Mouse (Mus musculus): ENCODE data around the gene Odf2l. TPM values are rescaled to one million over a fixed set of nuclear protein-coding genes. Genes with fewer than 3 reads are reported as not detected.

Odf2l gene
- total and polyA plus RNA-seq, 2 experiments, result 1.7 to 12.4 TPM

DNA sequence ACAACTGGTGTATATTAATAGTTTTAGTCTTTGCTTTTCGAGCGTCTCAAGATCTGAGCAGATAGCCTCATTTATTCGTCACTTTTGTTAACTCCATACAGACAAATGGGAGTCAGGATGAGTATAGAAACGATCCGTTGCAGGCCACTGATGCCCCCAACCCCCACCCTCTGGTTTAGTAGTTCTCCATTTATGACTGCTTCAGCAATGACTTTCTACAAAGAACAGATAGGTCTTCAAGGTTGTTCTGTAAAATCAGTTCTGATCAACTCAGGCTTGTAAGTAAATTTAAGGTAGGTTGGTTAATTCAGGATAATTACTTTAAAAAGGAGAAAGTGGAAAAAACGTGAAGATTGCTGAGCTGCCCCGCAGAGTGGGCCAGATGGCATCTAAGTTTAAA lies 1.0 kb downstream of the Odf2l start:
- DNase-seq (ENCODE audit: extremely low read depth, low read depth, low spot score), result no peak
- Histone ChIP-seq H3K9ac (ENCODE audit: low read depth, low read length) (no peak overlapping the region), H3K4me3 (ENCODE audit: insufficient read depth, low read depth, low read length) (no peak overlapping the region), H3K27ac (replicated peaks; ENCODE audit: insufficient read depth, low read depth, low read length) (no peak overlapping the region), H3K79me2 (ENCODE audit: control insufficient read depth, insufficient read depth, low read length) (no peaks in the 10 kb centered on the region), H3K36me3 (ENCODE audit: control insufficient read depth, insufficient read depth, low read length) (no peaks in the 10 kb centered on the region), H3K27me3 (ENCODE audit: control insufficient read depth, insufficient read depth, low read length) (no peaks in the 10 kb centered on the region), H3K4me1 (ENCODE audit: control insufficient read depth, insufficient read depth, low read length) (no peaks in the 10 kb centered on the region)
- WGBS, result 73% methylated on average over 7 of the region's 7 CpGs
- TF ChIP-seq POLR2A (IDR thresholded peaks at IDR 0.05; ENCODE audit: extremely low read depth, insufficient read depth, low read length) (no peak), CTCF (IDR thresholded peaks at IDR 0.05; ENCODE audit: low read depth, low read length) (no peak)

DNA sequence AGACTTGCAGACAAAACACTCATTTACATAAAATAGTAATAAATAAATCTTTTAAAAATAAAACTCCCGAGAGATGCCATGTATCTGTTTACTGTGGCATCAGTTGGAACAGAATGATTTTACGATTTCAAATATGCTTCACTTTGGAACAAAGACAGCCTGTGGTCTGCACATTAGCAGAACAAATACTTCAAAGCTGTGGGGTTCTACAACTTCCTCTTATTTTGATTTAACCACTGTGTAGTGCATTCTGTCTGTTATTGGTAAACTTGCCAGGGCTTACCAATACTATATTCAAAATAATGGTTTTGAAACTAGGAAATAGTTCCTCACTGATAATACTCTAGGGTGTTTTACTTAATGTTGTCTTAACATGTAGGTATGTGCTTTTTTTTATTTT lies 8.2 kb downstream of the Odf2l start:
- no peak overlapping the region for H3K4me3 ChIP-seq (ENCODE audit: insufficient read depth, low read depth, low read length)
- peaks cover 8% of the 10 kb centered on the region; the same call in 1 of the 2 replicates for H3K36me3 ChIP-seq (ENCODE audit: control insufficient read depth, insufficient read depth, low read length)
- H3K79me2 ChIP-seq (ENCODE audit: control insufficient read depth, insufficient read depth, low read length), result no peaks in the 10 kb centered on the region
- H3K27ac ChIP-seq (replicated peaks; ENCODE audit: insufficient read depth, low read depth, low read length), result no peak overlapping the region
- H3K9ac ChIP-seq (ENCODE audit: low read depth, low read length), result no peak overlapping the region
- no peaks in the 10 kb centered on the region for H3K4me1 ChIP-seq (ENCODE audit: control insufficient read depth, insufficient read depth, low read length)
- TF ChIP-seq POLR2A (IDR thresholded peaks at IDR 0.05; ENCODE audit: extremely low read depth, insufficient read depth, low read length) (no peak), CTCF (IDR thresholded peaks at IDR 0.05; ENCODE audit: low read depth, low read length) (no peak)
- H3K27me3 ChIP-seq (ENCODE audit: control insufficient read depth, insufficient read depth, low read length), result no peaks in the 10 kb centered on the region
- 90% methylated on average over 2 of the region's 2 CpGs for WGBS
- DNase-seq (ENCODE audit: extremely low read depth, low read depth, low spot score), result no peak

DNA sequence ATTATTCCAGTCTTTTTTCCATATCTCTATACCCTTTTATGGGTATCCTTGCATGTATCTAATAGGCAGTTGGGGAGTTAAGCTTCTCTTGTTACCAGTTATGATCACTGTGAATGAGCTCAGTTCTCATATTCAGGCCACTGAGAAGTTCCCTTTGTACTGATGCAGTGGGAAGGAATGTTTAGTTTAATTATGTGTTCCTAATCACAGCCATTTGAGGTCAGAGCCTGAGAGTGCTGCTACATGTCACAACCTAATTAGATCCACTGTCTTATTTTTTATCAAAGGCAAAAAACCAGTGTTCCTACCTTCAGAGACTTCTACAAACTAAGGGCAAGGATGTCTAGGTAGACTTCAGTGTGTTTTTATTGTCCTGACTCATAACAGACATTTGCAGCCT lies 11.0 kb downstream of the Odf2l start:
- H3K27ac ChIP-seq (replicated peaks; ENCODE audit: insufficient read depth, low read depth, low read length), result no peak overlapping the region
- DNase-seq (ENCODE audit: extremely low read depth, low read depth, low spot score), result no peak
- H3K4me1 ChIP-seq (ENCODE audit: control insufficient read depth, insufficient read depth, low read length), result no peaks in the 10 kb centered on the region
- peaks cover 17% of the 10 kb centered on the region for H3K36me3 ChIP-seq (ENCODE audit: control insufficient read depth, insufficient read depth, low read length)
- TF ChIP-seq CTCF (IDR thresholded peaks at IDR 0.05; ENCODE audit: low read depth, low read length), result no peak
- TF ChIP-seq POLR2A (IDR thresholded peaks at IDR 0.05; ENCODE audit: extremely low read depth, insufficient read depth, low read length), result no peak
- no peak overlapping the region for H3K4me3 ChIP-seq (ENCODE audit: insufficient read depth, low read depth, low read length)
- H3K9ac ChIP-seq (ENCODE audit: low read depth, low read length), result no peak overlapping the region
- H3K79me2 ChIP-seq (ENCODE audit: control insufficient read depth, insufficient read depth, low read length), result no peaks in the 10 kb centered on the region
- no peaks in the 10 kb centered on the region for H3K27me3 ChIP-seq (ENCODE audit: control insufficient read depth, insufficient read depth, low read length)

DNA sequence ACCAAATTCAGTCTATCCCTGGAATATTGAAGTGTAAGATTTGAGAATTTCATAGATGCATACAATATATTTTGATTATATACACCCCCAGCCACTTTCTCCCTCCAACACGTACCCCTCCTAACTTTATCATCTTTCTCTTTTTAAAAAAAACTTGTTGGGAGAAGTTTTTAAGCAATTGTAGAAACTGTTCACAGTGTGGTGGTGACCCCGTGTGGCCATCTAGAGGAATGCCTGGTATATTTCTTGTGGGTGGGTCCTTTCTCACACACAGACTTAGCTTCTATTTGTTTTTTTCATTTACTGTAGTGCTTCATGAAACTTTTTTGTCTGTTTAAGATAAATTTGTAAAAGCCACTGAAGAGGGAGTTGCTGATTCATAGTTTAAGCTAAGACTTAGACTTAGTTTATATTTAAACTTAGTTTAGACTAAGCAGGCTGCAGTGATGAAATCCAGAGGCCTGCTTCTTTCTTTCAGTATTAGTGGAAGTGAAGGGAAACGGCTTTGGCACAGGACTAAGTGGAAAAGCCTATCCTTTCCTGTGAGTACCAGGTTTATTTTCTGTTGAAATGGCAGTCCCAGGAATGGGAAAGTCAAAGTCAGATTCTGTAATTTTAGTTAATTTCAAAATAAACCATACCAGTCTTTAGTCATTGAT lies 13.0 kb downstream of the Odf2l start:
- Histone ChIP-seq H3K4me1 (ENCODE audit: control insufficient read depth, insufficient read depth, low read length) (no peaks in the 10 kb centered on the region), H3K79me2 (ENCODE audit: control insufficient read depth, insufficient read depth, low read length) (no peaks in the 10 kb centered on the region), H3K36me3 (ENCODE audit: control insufficient read depth, insufficient read depth, low read length) (peaks cover 20% of the 10 kb centered on the region), H3K27me3 (ENCODE audit: control insufficient read depth, insufficient read depth, low read length) (no peaks in the 10 kb centered on the region), H3K27ac (replicated peaks; ENCODE audit: insufficient read depth, low read depth, low read length) (no peak overlapping the region), H3K9ac (ENCODE audit: low read depth, low read length) (no peak overlapping the region), H3K4me3 (ENCODE audit: insufficient read depth, low read depth, low read length) (no peak overlapping the region)
- 38% methylated on average over 3 of the region's 3 CpGs for WGBS
- TF ChIP-seq POLR2A (IDR thresholded peaks at IDR 0.05; ENCODE audit: extremely low read depth, insufficient read depth, low read length) (no peak), CTCF (IDR thresholded peaks at IDR 0.05; ENCODE audit: low read depth, low read length) (no peak)
- peak; percentile 18 for DNase-seq (ENCODE audit: extremely low read depth, low read depth, low spot score)

DNA sequence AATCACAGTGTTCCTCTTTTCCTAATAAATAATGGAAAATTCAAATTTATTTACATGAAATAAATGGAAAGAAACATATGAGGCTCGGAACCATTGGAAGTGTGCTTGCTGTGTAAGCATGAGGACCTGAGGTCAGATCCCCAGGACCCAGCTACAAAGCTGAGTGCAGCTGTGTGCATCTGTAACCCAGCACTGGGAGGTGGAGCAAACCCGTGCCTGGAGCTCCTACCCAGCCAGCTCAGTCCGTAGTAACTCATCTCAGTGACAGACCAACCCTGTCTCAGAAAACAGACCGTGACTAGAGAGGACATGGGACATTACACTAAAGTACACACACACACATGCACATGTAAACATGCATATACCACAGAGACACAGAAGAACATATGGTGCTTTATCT lies 21.8 kb downstream of the Odf2l start:
- TF ChIP-seq POLR2A (IDR thresholded peaks at IDR 0.05; ENCODE audit: extremely low read depth, insufficient read depth, low read length) (no peak), CTCF (IDR thresholded peaks at IDR 0.05; ENCODE audit: low read depth, low read length) (no peak)
- no peak overlapping the region for H3K27ac ChIP-seq (replicated peaks; ENCODE audit: insufficient read depth, low read depth, low read length)
- no peaks in the 10 kb centered on the region for H3K4me1 ChIP-seq (ENCODE audit: control insufficient read depth, insufficient read depth, low read length)
- H3K9ac ChIP-seq (ENCODE audit: low read depth, low read length), result no peak overlapping the region
- 91% methylated on average over 4 of the region's 4 CpGs for WGBS
- DNase-seq (ENCODE audit: extremely low read depth, low read depth, low spot score), result no peak
- no peaks in the 10 kb centered on the region for H3K27me3 ChIP-seq (ENCODE audit: control insufficient read depth, insufficient read depth, low read length)
- peaks cover 11% of the 10 kb centered on the region for H3K36me3 ChIP-seq (ENCODE audit: control insufficient read depth, insufficient read depth, low read length)
- H3K79me2 ChIP-seq (ENCODE audit: control insufficient read depth, insufficient read depth, low read length), result no peaks in the 10 kb centered on the region
- H3K4me3 ChIP-seq (ENCODE audit: insufficient read depth, low read depth, low read length), result no peak overlapping the region

DNA sequence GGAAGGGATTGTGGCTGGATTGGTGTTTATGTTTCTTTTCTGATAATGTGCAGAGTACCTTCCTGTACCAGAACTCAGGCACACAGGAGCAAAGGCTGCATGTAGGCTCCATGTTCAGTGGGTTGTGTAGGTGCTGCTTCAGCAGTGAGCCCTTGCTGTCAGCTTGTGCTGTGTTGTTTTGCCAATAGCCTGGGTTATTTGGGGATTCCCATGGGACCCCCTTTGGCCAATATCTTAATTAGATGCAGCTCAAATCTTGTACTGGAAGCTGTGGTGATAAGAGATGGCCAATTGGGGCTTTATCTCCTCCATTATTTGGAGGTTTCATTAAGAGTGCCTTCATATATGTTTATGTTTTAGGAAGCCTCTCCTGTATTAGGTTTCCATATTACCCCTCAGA lies 24.5 kb downstream of the Odf2l start:
- H3K9ac ChIP-seq (ENCODE audit: low read depth, low read length), result no peak overlapping the region
- H3K27ac ChIP-seq (replicated peaks; ENCODE audit: insufficient read depth, low read depth, low read length), result no peak overlapping the region
- H3K4me1 ChIP-seq (ENCODE audit: control insufficient read depth, insufficient read depth, low read length), result no peaks in the 10 kb centered on the region
- H3K79me2 ChIP-seq (ENCODE audit: control insufficient read depth, insufficient read depth, low read length), result no peaks in the 10 kb centered on the region
- H3K4me3 ChIP-seq (ENCODE audit: insufficient read depth, low read depth, low read length), result no peak overlapping the region
- DNase-seq (ENCODE audit: extremely low read depth, low read depth, low spot score), result no peak
- TF ChIP-seq POLR2A (IDR thresholded peaks at IDR 0.05; ENCODE audit: extremely low read depth, insufficient read depth, low read length) (no peak), CTCF (IDR thresholded peaks at IDR 0.05; ENCODE audit: low read depth, low read length) (no peak)
- no peaks in the 10 kb centered on the region for H3K27me3 ChIP-seq (ENCODE audit: control insufficient read depth, insufficient read depth, low read length)
- H3K36me3 ChIP-seq (ENCODE audit: control insufficient read depth, insufficient read depth, low read length), result peaks cover 6% of the 10 kb centered on the region
